Mouse (Mus musculus) hindbrain, embryonic 11.5 days (tissue): Measurements from ENCODE around the gene Abca9. TPM values are rescaled to one million over a fixed set of nuclear protein-coding genes. Genes with fewer than 3 reads are reported as not detected.

Source experiments
- polyA plus RNA-seq: library from polyadenylated mRNA; unstranded; fragments of >200 nt; fragmentation: Nextera tagmentation; extraction: Ambion mirVana; gene quantifications from 2 replicates; pipeline ENCODE4 v1.2.1, GENCODE M21; 2014

Abca9 gene
- polyA plus RNA-seq, 1 experiment from 2014 or later: 5.1 TPM

Other genes starting within 250 kb of the Abca9 start
- 0.64 and 0.71 TPM in 2 replicates for gene Abca8b, start 172.4 kb downstream of the Abca9 start, polyA plus RNA-seq
- gene Abca8a, start 72.2 kb downstream of the Abca9 start, polyA plus RNA-seq: 0.03 and 0.12 TPM in 2 replicates
- 0.05 TPM in 1 of 2 replicates, not detected in the other for gene Abca6, start 83.6 kb upstream of the Abca9 start, polyA plus RNA-seq
- gene Abca5, start 169.5 kb upstream of the Abca9 start, polyA plus RNA-seq: 4.3 and 6.5 TPM in 2 replicates
- gene Map2k6, start 230.9 kb upstream of the Abca9 start, polyA plus RNA-seq: 34.7 and 37.6 TPM in 2 replicates